Mouse (Mus musculus) NIH3T3 (cell line): ENCODE results near the gene Iqcn.

Experiments
- DNase-seq: peaks from one replicate; pipeline ENCODE4 v3.0.0-alpha.2; 2012; ENCODE audit warnings: low read depth

Gene Iqcn

GRCm38 (mm10) chr8:70678679-70679078 lies 24.6 kb upstream of the Iqcn start:
- DNase-seq: no peak

- DNase-seq: peak; percentile 43
These were observed 23.9 kb upstream of the Iqcn start for GRCm38 (mm10) chr8:70679404-70679803.

GRCm38 (mm10) chr8:70680039-70680438 lies 23.2 kb upstream of the Iqcn start:
- DNase-seq: peak; percentile 43

- DNase-seq: peak; percentile 51
These were observed 21.8 kb upstream of the Iqcn start for GRCm38 (mm10) chr8:70681410-70681809.

- DNase-seq: peak; percentile 96
These were observed 21.1 kb upstream of the Iqcn start for GRCm38 (mm10) chr8:70682193-70682592.

- peak; percentile 37 for DNase-seq
These were observed 20.6 kb upstream of the Iqcn start for GRCm38 (mm10) chr8:70682692-70683091.

- peak; percentile 44 for DNase-seq
These were observed 19.0 kb upstream of the Iqcn start for GRCm38 (mm10) chr8:70684291-70684690.

GRCm38 (mm10) chr8:70687576-70687975 lies 15.7 kb upstream of the Iqcn start:
- peak; percentile 75 for DNase-seq

- no peak for DNase-seq
These were observed 15.1 kb upstream of the Iqcn start for GRCm38 (mm10) chr8:70688136-70688535.

GRCm38 (mm10) chr8:70689892-70690390 lies 13.3 kb upstream of the Iqcn start:
- peak; percentile 59 for DNase-seq

- DNase-seq: no peak
These were observed 12.0 kb upstream of the Iqcn start for GRCm38 (mm10) chr8:70691230-70691629.

GRCm38 (mm10) chr8:70691727-70692231 lies 11.5 kb upstream of the Iqcn start:
- DNase-seq: no peak

GRCm38 (mm10) chr8:70693636-70694035 lies 9.6 kb upstream of the Iqcn start:
- DNase-seq: no peak

- DNase-seq: no peak
These were observed 7.8 kb upstream of the Iqcn start for GRCm38 (mm10) chr8:70695318-70696018.

- peak; percentile 52 for DNase-seq
These were observed 7.0 kb upstream of the Iqcn start for GRCm38 (mm10) chr8:70696019-70696885.

GRCm38 (mm10) chr8:70696946-70697345 lies 6.3 kb upstream of the Iqcn start:
- no peak for DNase-seq

GRCm38 (mm10) chr8:70697366-70698250 lies 5.6 kb upstream of the Iqcn start:
- no peak for DNase-seq

- peak; percentile 100 for DNase-seq
These were observed 4.7 kb upstream of the Iqcn start, which contains the start of gene Jund for GRCm38 (mm10) chr8:70698310-70699109. Jund (plus strand) TSS chr8:70698949.

GRCm38 (mm10) chr8:70699116-70699833 lies 4.0 kb upstream of the Iqcn start:
- no peak for DNase-seq
